9 mouse cellular contexts compared by ENCODE assay signal in genomic region chr5:110416825-110417401, GRCm38 (mm10). TPM values are rescaled to one million over a fixed set of nuclear protein-coding genes. Genes with fewer than 3 reads are reported as not detected.
DNase-seq lines count a peak whose midpoint lies in the region; ATAC-seq lines count a peak whose summit lies in the region.
"Had no signal": no experiment of that assay in that cellular context is flagged by ENCODE, and none has a peak within 500 bp of the region (broad histone marks: within the 10 kb centered on the region; RNA-seq: fewer than 3 reads in every experiment).

No protein-coding gene starts in this region.

- H3K4me1 ChIP-seq in kidney, embryonic 16.5 days (ENCODE audit: insufficient read depth, low read length) = no peaks in the 10 kb centered on the region
- H3K4me1 ChIP-seq in hindbrain, embryonic 12.5 days = peaks cover 38% of the 10 kb centered on the region
- H3K4me1 ChIP-seq in midbrain, embryonic 14.5 days (ENCODE audit: control insufficient read depth, insufficient read depth, low read length) = peaks cover 43% of the 10 kb centered on the region

- no peak overlapping the region for H3K9ac ChIP-seq in kidney, embryonic 16.5 days (replicated peaks; ENCODE audit: low read length)
- no peak overlapping the region for H3K9ac ChIP-seq in hindbrain, embryonic 12.5 days
- no peak overlapping the region for H3K9ac ChIP-seq in midbrain, embryonic 14.5 days (replicated peaks; ENCODE audit: low read length)

- no peak for DNase-seq in kidney, postnatal 10 days
- DNase-seq in cerebellum, postnatal 36 days = peak; percentile 75 to 78
- peak; percentile 86 for DNase-seq in midbrain, embryonic 14.5 days
- DNase-seq in lung, postnatal 36 days = no peak
- DNase-seq in thymus, postnatal 14 days = no peak

- H3K4me2 ChIP-seq in kidney, embryonic 16.5 days (replicated peaks; ENCODE audit: low read depth, low read length) = no peak overlapping the region
- H3K4me2 ChIP-seq in hindbrain, embryonic 12.5 days (replicated peaks) = peak overlapping the region; percentile 29
- H3K4me2 ChIP-seq in midbrain, embryonic 14.5 days (ENCODE audit: low read length) = peak overlapping the region; percentile 18; the same call in 1 of the 2 replicates

- H3K36me3 ChIP-seq in kidney, embryonic 16.5 days (ENCODE audit: insufficient read depth, low read length) = no peaks in the 10 kb centered on the region
- H3K36me3 ChIP-seq in hindbrain, embryonic 12.5 days = no peaks in the 10 kb centered on the region
- 0 out of 2 replicates have a peak, but pooled peaks cover 4% of the 10 kb centered on the region for H3K36me3 ChIP-seq in midbrain, embryonic 14.5 days (ENCODE audit: control insufficient read depth, insufficient read depth, low read length)

- H3K27me3 ChIP-seq in kidney, embryonic 16.5 days (ENCODE audit: insufficient read depth, low read length) = no peaks in the 10 kb centered on the region
- peaks cover 16% of the 10 kb centered on the region for H3K27me3 ChIP-seq in hindbrain, embryonic 12.5 days
- H3K27me3 ChIP-seq in midbrain, embryonic 14.5 days (ENCODE audit: control insufficient read depth, insufficient read depth, low read length) = no peaks in the 10 kb centered on the region

- H3K9me3 ChIP-seq in kidney, embryonic 16.5 days (ENCODE audit: low read length) = no peaks in the 10 kb centered on the region
- no peaks in the 10 kb centered on the region for H3K9me3 ChIP-seq in hindbrain, embryonic 12.5 days (replicated peaks)
- no peaks in the 10 kb centered on the region for H3K9me3 ChIP-seq in midbrain, embryonic 14.5 days (ENCODE audit: control insufficient read depth, low read length)

- ATAC-seq in kidney, embryonic 16.5 days (ENCODE audit: low FRiP score, low TSS enrichment) = peak; percentile 39; the same call in 1 of the 2 replicates
- ATAC-seq in hindbrain, embryonic 12.5 days (ENCODE audit: low FRiP score) = peak; percentile 92
- peak; percentile 78 for ATAC-seq in midbrain, embryonic 14.5 days (ENCODE audit: low FRiP score, low TSS enrichment)
- ATAC-seq in erythroid progenitor cell, adult 5-6 weeks (replicated peaks; ENCODE audit: low FRiP score, poor library complexity, severe bottlenecking) = no peak

- WGBS in kidney, embryonic 16.5 days = 15% methylated on average over 7 of the region's 7 CpGs
- 10% methylated on average over 7 of the region's 7 CpGs for WGBS in hindbrain, embryonic 12.5 days
- WGBS in midbrain, embryonic 14.5 days = 4% methylated on average over 7 of the region's 7 CpGs

- H3K27ac ChIP-seq in kidney, embryonic 16.5 days (ENCODE audit: low read length) = no peak overlapping the region
- H3K27ac ChIP-seq in hindbrain, embryonic 12.5 days = peak overlapping the region; percentile 88
- H3K27ac ChIP-seq in midbrain, embryonic 14.5 days (replicated peaks; ENCODE audit: low read depth, low read length) = peak overlapping the region; percentile 86
- H3K27ac ChIP-seq: kidney, postnatal 0 days had no signal

- H3K4me3 ChIP-seq in kidney, embryonic 16.5 days (ENCODE audit: low read length) = no peak overlapping the region
- H3K4me3 ChIP-seq in hindbrain, embryonic 12.5 days = no peak overlapping the region
- H3K4me3 ChIP-seq in midbrain, embryonic 14.5 days (replicated peaks; ENCODE audit: low read depth, low read length) = no peak overlapping the region

RNA-seq across cellular contexts. Expression of gene Fbrsl1, which starts 31.4 kb away (rescaled TPM):
- 8.6 and 9.8 TPM in 2 replicates for polyA plus RNA-seq in kidney, embryonic 16.5 days (2015; fragmentation: Nextera tagmentation; extraction: Ambion mirVana)
- polyA plus RNA-seq in hindbrain, embryonic 12.5 days (2016; fragmentation: Nextera tagmentation; extraction: Ambion mirVana) = 34.4 and 35.5 TPM in 2 replicates
- 20.7 and 22.0 TPM in 2 replicates for polyA plus RNA-seq in midbrain, embryonic 14.5 days (2014; fragmentation: Nextera tagmentation; extraction: Ambion mirVana)
- total RNA-seq in erythroid progenitor cell, adult 5-6 weeks (2015; ENCODE audit: low replicate concordance) = 12.6 and 32.4 TPM in 2 replicates
- total RNA-seq in erythroid progenitor cell, adult 5-6 weeks (2017; ENCODE audit: low replicate concordance) = 13.6 and 17.1 TPM in 2 replicates

Comparison
In these comparisons a context has a peak if more than half of its experiments do, and no peak if none do; other contexts are left out.
1. DNase-seq: peak in cerebellum, postnatal 36 days (2 of 2) and midbrain, embryonic 14.5 days (single experiment); none in kidney, postnatal 10 days (single experiment), lung, postnatal 36 days (single experiment) and thymus, postnatal 14 days (single experiment).